Mouse (Mus musculus) hindbrain, embryonic 15.5 days (tissue): ENCODE results near the gene Gpr3. TPM values are rescaled to one million over a fixed set of nuclear protein-coding genes. Genes with fewer than 3 reads are reported as not detected.

Experiments used
- ATAC-seq: fragments of 200-750 bp; cut with Nextera tagmentation; 2 replicates; pipeline ENCODE4 v1.8.0; 2017; ENCODE audit warnings: low read depth, moderate number of reproducible peaks, moderate TSS enrichment; ENCODE audit not compliant: low FRiP score
- H3K27ac ChIP-seq: fragments of 300-500 bp; sonication (generic); replicated peaks from 2 replicates; pipeline ENCODE4 v1.5.1; 2015; ENCODE audit warnings: mild to moderate bottlenecking, inconsistent platforms
- H3K27me3 ChIP-seq: fragments of 300-500 bp; sonication (generic); 2 replicates; pipeline ENCODE4 v1.6.1; 2015; ENCODE audit warnings: control low read depth, inconsistent platforms
- H3K36me3 ChIP-seq: fragments of 300-500 bp; sonication (generic); 2 replicates; pipeline ENCODE4 v1.6.1; 2015; ENCODE audit warnings: control low read depth, inconsistent platforms
- H3K4me1 ChIP-seq: fragments of 300-500 bp; sonication (generic); replicated peaks from 2 replicates; pipeline ENCODE4 v1.6.1; 2015; ENCODE audit warnings: control low read depth, inconsistent platforms
- H3K4me2 ChIP-seq: fragments of 300-500 bp; sonication (generic); 2 replicates; pipeline ENCODE4 v1.6.1; 2015; ENCODE audit warnings: moderate library complexity, mild to moderate bottlenecking, inconsistent platforms
- H3K4me3 ChIP-seq: fragments of 300-500 bp; sonication (generic); 2 replicates; pipeline ENCODE4 v1.5.1; 2015; ENCODE audit warnings: mild to moderate bottlenecking, inconsistent platforms
- H3K9ac ChIP-seq: fragments of 300-500 bp; sonication (generic); 2 replicates; pipeline ENCODE4 v1.6.1; 2015; ENCODE audit warnings: inconsistent platforms
- H3K9me3 ChIP-seq: fragments of 300-500 bp; sonication (generic); 2 replicates; pipeline ENCODE4 v1.6.1; 2016; ENCODE audit warnings: control low read depth, inconsistent platforms
- WGBS: fragments of 180-500 bp; shearing (Covaris S2); methylation state at CpG from one replicate; pipeline ENCODE4 v1.1.7; 2015; 5-methylcytosine and 5-hydroxymethylcytosine counted together
- microRNA-seq: library from miRNA; unstranded; fragments of <30 nt; microRNA quantifications from one replicate; pipeline ENCODE4, GENCODE M21; 2016
- polyA plus RNA-seq: library from polyadenylated mRNA; unstranded; fragments of >200 nt; fragmentation: Nextera tagmentation; extraction: Ambion mirVana; gene quantifications from 2 replicates; pipeline ENCODE4 v1.2.1, GENCODE M21; 2015

The Gpr3 gene
- polyA plus RNA-seq, 1 experiment from 2014 or later: 1.6 TPM

DNA sequence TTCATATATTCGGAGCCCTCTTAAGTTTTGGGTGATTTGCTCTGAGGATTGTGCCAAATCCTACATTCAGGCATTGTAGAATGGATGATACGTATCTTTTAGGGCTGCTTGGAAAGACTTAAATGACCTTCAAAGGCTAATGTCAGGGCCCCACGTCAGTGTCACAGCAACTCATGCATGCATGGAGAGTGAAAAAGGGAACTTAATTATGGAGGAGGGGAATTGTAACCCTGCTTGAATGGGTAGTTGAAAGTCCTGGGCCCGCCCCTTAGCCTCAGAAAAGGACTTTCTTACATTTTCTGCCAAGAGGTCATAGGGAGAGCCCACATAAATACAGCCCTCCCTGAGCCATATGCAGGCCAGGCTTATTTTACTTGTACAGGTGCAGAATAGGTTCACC, 52.7 kb downstream of the Gpr3 start:
- no peak for ATAC-seq
- Histone ChIP-seq H3K27ac (no peak overlapping the region), H3K4me2 (no peak overlapping the region), H3K9me3 (no peaks in the 10 kb centered on the region), H3K9ac (no peak overlapping the region), H3K36me3 (no peaks in the 10 kb centered on the region), H3K27me3 (no peaks in the 10 kb centered on the region), H3K4me3 (no peak overlapping the region), H3K4me1 (no peaks in the 10 kb centered on the region)
- 54% methylated on average over 4 of the region's 4 CpGs for WGBS

Small RNA genes lying within 50 kb of the gene (microRNA-seq; reads per million reads assigned to microRNA genes)
- gene Mir7017: not detected

Other genes with a start within 250 kb of the Gpr3 start
- 0.04 and 0.21 TPM in 2 replicates for gene Fgr, start 238.4 kb downstream of the Gpr3 start, polyA plus RNA-seq
- 11.8 and 13.9 TPM in 2 replicates for gene Ahdc1, start 201.3 kb downstream of the Gpr3 start, polyA plus RNA-seq
- gene Wasf2, start 82.0 kb downstream of the Gpr3 start, polyA plus RNA-seq: 30.3 and 31.1 TPM in 2 replicates
- gene Cd164l2, start 405 bp downstream of the Gpr3 start, polyA plus RNA-seq: 3.0 and 4.5 TPM in 2 replicates
- gene Map3k6, start 28.3 kb upstream of the Gpr3 start, polyA plus RNA-seq: 1.8 and 2.2 TPM in 2 replicates
- gene Sytl1, start 50.6 kb upstream of the Gpr3 start, polyA plus RNA-seq: 0.32 and 0.35 TPM in 2 replicates
- gene Tmem222, start 65.3 kb upstream of the Gpr3 start, polyA plus RNA-seq: 109 and 121 TPM in 2 replicates
- gene Wdtc1, start 140.9 kb upstream of the Gpr3 start, polyA plus RNA-seq: 22.7 and 24.0 TPM in 2 replicates
- gene Slc9a1, start 157.2 kb upstream of the Gpr3 start, polyA plus RNA-seq: 8.1 and 10.1 TPM in 2 replicates